Mouse (Mus musculus): Measurements from ENCODE around the gene Smim17.
"Not testable (repeated sequence)": the region's sequence is repeated elsewhere in the genome, so short reads cannot be mapped to it uniquely, and the experiment has no call there.

Smim17 gene

GRCm38 (mm10) chr7:6415442-6415787 is 16.9 kb downstream of the Smim17 start:
- no peak for DNase-seq (ENCODE audit: low spot score in 2 of 2)

GRCm38 (mm10) chr7:6419894-6420293 is 21.4 kb downstream of the Smim17 start:
- no peak for DNase-seq (ENCODE audit: low spot score in 2 of 2)

- DNase-seq (ENCODE audit: low spot score in 2 of 2) = no peak
Observed at GRCm38 (mm10) chr7:6429381-6429780, 30.9 kb downstream of the Smim17 start.

- DNase-seq (ENCODE audit: low spot score in 2 of 2) = peak in 1 of 2 experiments; percentile 11
Observed at GRCm38 (mm10) chr7:6430342-6430741, 31.8 kb downstream of the Smim17 start.

- DNase-seq (ENCODE audit: low spot score in 2 of 2) = no peak
Observed at GRCm38 (mm10) chr7:6438388-6438787, 39.9 kb downstream of the Smim17 start, which contains the start of gene Olfr1344. Gene Olfr1344 (plus strand): TSS chr7:6438688.

GRCm38 (mm10) chr7:6441173-6441572 is 42.7 kb downstream of the Smim17 start:
- no peak for DNase-seq (ENCODE audit: low spot score in 2 of 2)

- no peak for DNase-seq (ENCODE audit: low spot score in 2 of 2)
Observed at GRCm38 (mm10) chr7:6447771-6448170, 49.3 kb downstream of the Smim17 start.

GRCm38 (mm10) chr7:6455868-6456267 is 57.4 kb downstream of the Smim17 start, which contains the start of gene Olfr1336:
Gene Olfr1336 (plus strand): TSS chr7:6456168.
- no peak for DNase-seq (ENCODE audit: low spot score in 2 of 2)

GRCm38 (mm10) chr7:6456399-6456798 is 57.9 kb downstream of the Smim17 start:
- DNase-seq (ENCODE audit: low spot score in 2 of 2) = no peak

- DNase-seq (ENCODE audit: low spot score in 2 of 2) = no peak
Observed at GRCm38 (mm10) chr7:6466951-6467350, 68.4 kb downstream of the Smim17 start, which contains the start of gene Olfr1346. Gene Olfr1346 (plus strand): TSS chr7:6467101.

GRCm38 (mm10) chr7:6477633-6478032 is 79.1 kb downstream of the Smim17 start:
- DNase-seq (ENCODE audit: low spot score in 2 of 2) = not testable (repeated sequence)

Data from frontal cortex, postnatal 25 days (tissue).